Mouse (Mus musculus) mouse embryonic stem cell (cell line): ENCODE results near the gene Sccpdh.
"Not testable (repeated sequence)": the region's sequence is repeated elsewhere in the genome, so short reads cannot be mapped to it uniquely, and the experiment has no call there.

ENCODE experiments used
- in situ Hi-C, 2 experiments: fragments of 300-500 bp; cut with MboI; formaldehyde crosslinking; loops; 1 replicate in 1 of 2; 3 replicates in 1 of 2; pipeline ENCODE4 v1.14.3; 2019 to 2020; ENCODE audit warnings: low sequenced_read_pairs in 2 of 2, low pct_unique_long_range_greater_than_20kb in 1 of 2, mixed read lengths in 1 of 2; ENCODE audit not compliant: unreplicated experiment in 1 of 2

Gene Sccpdh

GRCm38 (mm10) chr1:179712658-179713057 is 44.6 kb downstream of the Sccpdh start:
- in situ Hi-C loops, result no loop called here

GRCm38 (mm10) chr1:179713367-179713766 is 45.4 kb downstream of the Sccpdh start:
- in situ Hi-C loops, result no loop called here

- in situ Hi-C loops, result not testable (repeated sequence)
Measured at GRCm38 (mm10) chr1:179715289-179715688, 47.3 kb downstream of the Sccpdh start.

- in situ Hi-C loops, result no loop called here
Measured at GRCm38 (mm10) chr1:179715786-179716185, 47.8 kb downstream of the Sccpdh start.

- in situ Hi-C loops, result no loop called here
Measured at GRCm38 (mm10) chr1:179722811-179723469, 54.9 kb downstream of the Sccpdh start.

GRCm38 (mm10) chr1:179728661-179729060 is 60.7 kb downstream of the Sccpdh start:
- in situ Hi-C loops, result no loop called here

GRCm38 (mm10) chr1:179731391-179731790 is 63.4 kb downstream of the Sccpdh start:
- in situ Hi-C loops, result loop anchor here (10.0 kb wide), 2 partner anchors 87 to 227 kb away; no protein-coding TSS in a partner anchor

GRCm38 (mm10) chr1:179734500-179735474 is 66.8 kb downstream of the Sccpdh start:
- in situ Hi-C loops, result loop anchor here (10.0 kb wide), 2 partner anchors 90 to 230 kb away; no protein-coding TSS in a partner anchor

- in situ Hi-C loops, result loop anchor here (10.0 kb wide), 2 partner anchors 92 to 232 kb away; no protein-coding TSS in a partner anchor
Measured at GRCm38 (mm10) chr1:179736483-179736882, 68.5 kb downstream of the Sccpdh start.
